Mouse (Mus musculus): ENCODE measurements around the gene Gfm1. TPM values are rescaled to one million over a fixed set of nuclear protein-coding genes. Genes with fewer than 3 reads are reported as not detected.

Gene Gfm1
- total and polyA plus RNA-seq, 2 experiments from 2014 or later, result 26.7 to 30.5 TPM

GRCm38 (mm10) chr3:67467281-67467680, 37.4 kb downstream of the Gfm1 start:
- H3K36me3 ChIP-seq (ENCODE audit: insufficient read depth, low read length), result peaks cover 8% of the 10 kb centered on the region; the same call in 1 of the 2 replicates
- no peaks in the 10 kb centered on the region; the same call in 1 of the 2 replicates for H3K4me1 ChIP-seq (ENCODE audit: insufficient read depth, low read length)
- no peak for DNase-seq (ENCODE audit: low spot score)
- no peak overlapping the region for H3K27ac ChIP-seq
- ATAC-seq, result no peak
- H3K9ac ChIP-seq (replicated peaks; ENCODE audit: low read length), result no peak overlapping the region
- no peak overlapping the region for H3K4me3 ChIP-seq (ENCODE audit: low read length)
- no peaks in the 10 kb centered on the region for H3K27me3 ChIP-seq (ENCODE audit: insufficient read depth, low read length)
- H3K9me3 ChIP-seq (ENCODE audit: low read length), result no peaks in the 10 kb centered on the region
- TF ChIP-seq CTCF (IDR thresholded peaks at IDR 0.05; ENCODE audit: low read depth), result no peak
- WGBS, result 76% methylated on average over 2 of the region's 2 CpGs
- no peak overlapping the region for H3K4me2 ChIP-seq (ENCODE audit: low read depth, low read length)

- DNase-seq (ENCODE audit: low spot score) (no peak), ATAC-seq (no peak)
These were observed 41.7 kb downstream of the Gfm1 start for GRCm38 (mm10) chr3:67471408-67472127.

GRCm38 (mm10) chr3:67473438-67473837, 43.5 kb downstream of the Gfm1 start:
- Histone ChIP-seq H3K27ac (no peak overlapping the region), H3K4me1 (ENCODE audit: insufficient read depth, low read length) (no peaks in the 10 kb centered on the region), H3K9ac (replicated peaks; ENCODE audit: low read length) (no peak overlapping the region), H3K9me3 (ENCODE audit: low read length) (no peaks in the 10 kb centered on the region), H3K27me3 (ENCODE audit: insufficient read depth, low read length) (no peaks in the 10 kb centered on the region), H3K4me2 (ENCODE audit: low read depth, low read length) (no peak overlapping the region), H3K4me3 (ENCODE audit: low read length) (no peak overlapping the region), H3K36me3 (ENCODE audit: insufficient read depth, low read length) (peaks cover 11% of the 10 kb centered on the region; the same call in 1 of the 2 replicates)
- DNase-seq (ENCODE audit: low spot score) (no peak), ATAC-seq (no peak)
- WGBS, result 82% methylated on average over 6 of the region's 6 CpGs
- no peak for TF ChIP-seq CTCF (IDR thresholded peaks at IDR 0.05; ENCODE audit: low read depth)

More at GRCm38 (mm10) chr3:67471408-67472127, 41.7 kb downstream of the Gfm1 start:
- Histone ChIP-seq H3K9me3 (ENCODE audit: low read length) (no peaks in the 10 kb centered on the region), H3K4me1 (ENCODE audit: insufficient read depth, low read length) (no peaks in the 10 kb centered on the region), H3K27me3 (ENCODE audit: insufficient read depth, low read length) (no peaks in the 10 kb centered on the region), H3K27ac (no peak overlapping the region), H3K4me2 (ENCODE audit: low read depth, low read length) (no peak overlapping the region), H3K4me3 (ENCODE audit: low read length) (no peak overlapping the region), H3K36me3 (ENCODE audit: insufficient read depth, low read length) (peaks cover 13% of the 10 kb centered on the region; the same call in 1 of the 2 replicates), H3K9ac (replicated peaks; ENCODE audit: low read length) (no peak overlapping the region)
- 87% methylated on average over 4 of the region's 4 CpGs for WGBS
- no peak for TF ChIP-seq CTCF (IDR thresholded peaks at IDR 0.05; ENCODE audit: low read depth)

GRCm38 (mm10) chr3:67479806-67480205, 49.9 kb downstream of the Gfm1 start:
- Histone ChIP-seq H3K27ac (no peak overlapping the region), H3K4me2 (ENCODE audit: low read depth, low read length) (no peak overlapping the region), H3K4me3 (ENCODE audit: low read length) (no peak overlapping the region), H3K4me1 (ENCODE audit: insufficient read depth, low read length) (no peaks in the 10 kb centered on the region), H3K9ac (replicated peaks; ENCODE audit: low read length) (no peak overlapping the region), H3K36me3 (ENCODE audit: insufficient read depth, low read length) (peaks cover 7% of the 10 kb centered on the region; the same call in 1 of the 2 replicates), H3K9me3 (ENCODE audit: low read length) (no peaks in the 10 kb centered on the region), H3K27me3 (ENCODE audit: insufficient read depth, low read length) (no peaks in the 10 kb centered on the region)
- no peak for TF ChIP-seq CTCF (IDR thresholded peaks at IDR 0.05; ENCODE audit: low read depth)
- 87% methylated on average over 11 of the region's 11 CpGs for WGBS
- DNase-seq (ENCODE audit: low spot score) (no peak), ATAC-seq (no peak)

GRCm38 (mm10) chr3:67482400-67482799, 52.5 kb downstream of the Gfm1 start:
- 93% methylated on average over 10 of the region's 10 CpGs for WGBS
- Histone ChIP-seq H3K4me2 (ENCODE audit: low read depth, low read length) (no peak overlapping the region), H3K4me1 (ENCODE audit: insufficient read depth, low read length) (no peaks in the 10 kb centered on the region), H3K27me3 (ENCODE audit: insufficient read depth, low read length) (no peaks in the 10 kb centered on the region), H3K4me3 (ENCODE audit: low read length) (no peak overlapping the region), H3K36me3 (ENCODE audit: insufficient read depth, low read length) (no peaks in the 10 kb centered on the region; the same call in 1 of the 2 replicates), H3K27ac (no peak overlapping the region), H3K9me3 (ENCODE audit: low read length) (no peaks in the 10 kb centered on the region), H3K9ac (replicated peaks; ENCODE audit: low read length) (no peak overlapping the region)
- no peak for DNase-seq (ENCODE audit: low spot score)
- no peak for ATAC-seq
- no peak for TF ChIP-seq CTCF (IDR thresholded peaks at IDR 0.05; ENCODE audit: low read depth)

GRCm38 (mm10) chr3:67485233-67485632, 55.3 kb downstream of the Gfm1 start:
- H3K27me3 ChIP-seq (ENCODE audit: insufficient read depth, low read length), result no peaks in the 10 kb centered on the region

GRCm38 (mm10) chr3:67490156-67490555, 60.3 kb downstream of the Gfm1 start:
- H3K36me3 ChIP-seq (ENCODE audit: insufficient read depth, low read length), result no peaks in the 10 kb centered on the region
- no peaks in the 10 kb centered on the region for H3K9me3 ChIP-seq (ENCODE audit: low read length)
- no peak for ATAC-seq
- 45% methylated on average over 4 of the region's 4 CpGs for WGBS
- H3K4me2 ChIP-seq (ENCODE audit: low read depth, low read length), result no peak overlapping the region
- H3K27me3 ChIP-seq (ENCODE audit: insufficient read depth, low read length), result no peaks in the 10 kb centered on the region
- H3K9ac ChIP-seq (replicated peaks; ENCODE audit: low read length), result no peak overlapping the region
- no peak overlapping the region for H3K27ac ChIP-seq
- no peak overlapping the region for H3K4me3 ChIP-seq (ENCODE audit: low read length)
- no peak for TF ChIP-seq CTCF (IDR thresholded peaks at IDR 0.05; ENCODE audit: low read depth)
- no peak for DNase-seq (ENCODE audit: low spot score)
- no peaks in the 10 kb centered on the region for H3K4me1 ChIP-seq (ENCODE audit: insufficient read depth, low read length)

More at GRCm38 (mm10) chr3:67485233-67485632, 55.3 kb downstream of the Gfm1 start:
- H3K4me3 ChIP-seq (ENCODE audit: low read length), result no peak overlapping the region
- H3K36me3 ChIP-seq (ENCODE audit: insufficient read depth, low read length), result no peaks in the 10 kb centered on the region
- H3K9ac ChIP-seq (replicated peaks; ENCODE audit: low read length), result no peak overlapping the region
- H3K4me2 ChIP-seq (ENCODE audit: low read depth, low read length), result no peak overlapping the region
- no peak for TF ChIP-seq CTCF (IDR thresholded peaks at IDR 0.05; ENCODE audit: low read depth)
- WGBS, result 82% methylated on average over 2 of the region's 2 CpGs
- no peaks in the 10 kb centered on the region for H3K4me1 ChIP-seq (ENCODE audit: insufficient read depth, low read length)
- DNase-seq (ENCODE audit: low spot score) (no peak), ATAC-seq (no peak)
- H3K27ac ChIP-seq, result no peak overlapping the region
- no peaks in the 10 kb centered on the region for H3K9me3 ChIP-seq (ENCODE audit: low read length)
